Mouse (Mus musculus): ENCODE results near the gene Lemd1. TPM values are rescaled to one million over a fixed set of nuclear protein-coding genes. Genes with fewer than 3 reads are reported as not detected.

Gene Lemd1
- polyA plus RNA-seq, 1 experiment = not detected

DNA sequence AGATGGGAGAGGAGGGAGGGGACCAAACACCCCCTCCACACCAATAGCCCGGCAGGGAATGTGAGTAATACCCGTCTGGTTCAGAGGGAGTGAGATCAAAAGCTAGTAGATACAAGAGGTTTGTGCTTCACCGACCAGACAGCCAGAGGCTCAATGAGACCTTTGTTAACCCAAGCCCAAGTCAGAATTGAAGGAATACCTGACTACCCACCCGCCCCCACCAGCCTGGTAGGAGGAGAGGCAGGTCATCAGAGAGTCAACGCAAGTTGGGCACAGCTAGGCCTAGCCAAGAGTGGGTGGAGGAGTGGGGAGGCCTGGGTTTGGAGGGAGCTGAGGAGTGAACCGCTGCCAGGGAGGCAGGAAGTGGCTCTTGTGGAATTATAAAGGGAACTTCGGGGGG is 5.1 kb downstream of the Lemd1 start:
- Histone ChIP-seq H3K9me3 (ENCODE audit: control insufficient read depth, low read length) (no peaks in the 10 kb centered on the region), H3K27me3 (ENCODE audit: control insufficient read depth) (peaks cover 83% of the 10 kb centered on the region), H3K4me3 (replicated peaks) (no peak overlapping the region), H3K36me3 (ENCODE audit: control insufficient read depth) (no peaks in the 10 kb centered on the region), H3K4me1 (ENCODE audit: control insufficient read depth) (no peaks in the 10 kb centered on the region)
- TF ChIP-seq GATA1 (IDR thresholded peaks at IDR 0.05; ENCODE audit: low read length) = no peak
- TF ChIP-seq TAL1 (IDR thresholded peaks at IDR 0.05; ENCODE audit: low read length) = no peak

DNA sequence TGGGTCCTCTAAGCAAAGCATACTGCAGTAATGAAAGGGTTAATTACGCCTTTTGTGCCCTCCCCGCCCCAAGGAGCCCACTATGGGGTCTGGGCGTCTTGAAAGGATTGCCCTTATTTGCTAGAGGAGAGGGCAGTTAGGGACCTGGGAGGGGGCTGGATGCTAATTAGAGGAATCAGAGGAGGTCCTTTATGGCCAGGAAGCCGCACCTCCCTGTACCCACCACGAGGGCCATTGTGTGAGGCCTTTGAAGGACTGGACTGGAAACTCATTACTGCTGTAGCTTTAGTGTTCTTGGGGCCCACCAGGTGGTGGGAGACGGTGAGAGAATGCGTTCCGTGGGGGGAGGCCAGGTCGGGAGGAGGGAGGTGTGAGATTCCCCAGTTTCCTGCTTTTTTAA is 6.4 kb downstream of the Lemd1 start:
- TF ChIP-seq GATA1 (IDR thresholded peaks at IDR 0.05; ENCODE audit: low read length) (no peak), TAL1 (IDR thresholded peaks at IDR 0.05; ENCODE audit: low read length) (no peak)
- Histone ChIP-seq H3K4me3 (replicated peaks) (no peak overlapping the region), H3K4me1 (ENCODE audit: control insufficient read depth) (no peaks in the 10 kb centered on the region), H3K9me3 (ENCODE audit: control insufficient read depth, low read length) (no peaks in the 10 kb centered on the region), H3K27me3 (ENCODE audit: control insufficient read depth) (peaks cover 80% of the 10 kb centered on the region), H3K36me3 (ENCODE audit: control insufficient read depth) (no peaks in the 10 kb centered on the region)

DNA sequence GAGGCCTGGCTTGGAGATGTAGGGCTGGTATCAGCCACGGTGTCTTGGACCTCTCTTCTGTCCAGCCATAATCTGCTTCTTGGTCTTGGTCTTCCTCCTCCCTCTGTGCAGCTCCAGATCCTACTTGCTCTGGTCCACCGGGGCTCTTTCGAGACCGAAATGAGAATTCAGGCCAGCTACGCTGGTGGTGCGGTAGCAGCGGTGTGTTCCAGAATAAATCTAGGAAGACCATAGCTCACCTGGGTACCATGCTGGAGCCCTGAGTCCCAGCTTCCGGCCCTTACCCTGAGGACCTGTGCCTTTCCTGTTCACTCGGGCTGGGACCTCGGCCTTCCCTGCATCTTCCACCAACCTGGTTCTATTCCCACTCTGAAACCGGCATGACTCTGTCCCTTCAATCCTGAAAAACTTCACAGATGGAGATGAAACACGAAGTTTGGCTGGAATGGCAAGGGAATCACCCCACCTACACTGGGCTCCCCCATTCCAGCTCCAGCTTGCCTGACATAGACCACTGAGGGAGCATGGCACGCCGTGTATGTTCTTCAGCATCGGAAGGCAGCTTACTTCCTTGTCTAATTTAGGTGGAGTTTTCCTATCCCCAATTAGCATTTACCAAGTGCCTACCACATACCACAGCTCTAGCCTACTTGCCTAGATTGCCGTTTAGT is 7.3 kb downstream of the Lemd1 start:
- Histone ChIP-seq H3K9me3 (ENCODE audit: control insufficient read depth, low read length) (no peaks in the 10 kb centered on the region), H3K4me1 (ENCODE audit: control insufficient read depth) (no peaks in the 10 kb centered on the region), H3K27me3 (ENCODE audit: control insufficient read depth) (peaks cover 76% of the 10 kb centered on the region), H3K4me3 (replicated peaks) (no peak overlapping the region), H3K36me3 (ENCODE audit: control insufficient read depth) (no peaks in the 10 kb centered on the region)
- no peak for TF ChIP-seq TAL1 (IDR thresholded peaks at IDR 0.05; ENCODE audit: low read length)
- no peak for TF ChIP-seq GATA1 (IDR thresholded peaks at IDR 0.05; ENCODE audit: low read length)

DNA sequence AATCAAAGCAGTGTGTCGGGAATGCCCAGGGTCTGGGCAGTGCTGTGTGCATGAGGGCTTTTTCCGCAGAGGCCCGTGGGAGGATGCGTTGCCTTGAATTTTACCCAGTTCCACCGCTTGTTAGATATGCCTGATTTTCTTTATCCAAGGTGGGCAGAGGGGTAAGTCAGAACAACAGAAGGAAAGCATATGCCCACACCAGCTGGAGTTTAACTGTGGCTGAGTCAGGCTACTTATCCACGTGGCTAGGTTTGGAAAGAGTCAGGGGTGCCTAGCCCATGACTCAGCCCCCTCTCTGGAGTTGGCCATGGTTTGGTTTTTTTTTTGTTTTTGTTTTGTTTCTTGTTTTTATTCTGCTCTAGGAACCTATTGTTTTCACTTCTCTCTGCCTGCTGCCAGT is 8.0 kb downstream of the Lemd1 start:
- TF ChIP-seq TAL1 (IDR thresholded peaks at IDR 0.05; ENCODE audit: low read length) (no peak), GATA1 (IDR thresholded peaks at IDR 0.05; ENCODE audit: low read length) (no peak)
- Histone ChIP-seq H3K36me3 (ENCODE audit: control insufficient read depth) (no peaks in the 10 kb centered on the region), H3K9me3 (ENCODE audit: control insufficient read depth, low read length) (no peaks in the 10 kb centered on the region), H3K4me1 (ENCODE audit: control insufficient read depth) (no peaks in the 10 kb centered on the region), H3K27me3 (ENCODE audit: control insufficient read depth) (peaks cover 73% of the 10 kb centered on the region), H3K4me3 (replicated peaks) (no peak overlapping the region)

DNA sequence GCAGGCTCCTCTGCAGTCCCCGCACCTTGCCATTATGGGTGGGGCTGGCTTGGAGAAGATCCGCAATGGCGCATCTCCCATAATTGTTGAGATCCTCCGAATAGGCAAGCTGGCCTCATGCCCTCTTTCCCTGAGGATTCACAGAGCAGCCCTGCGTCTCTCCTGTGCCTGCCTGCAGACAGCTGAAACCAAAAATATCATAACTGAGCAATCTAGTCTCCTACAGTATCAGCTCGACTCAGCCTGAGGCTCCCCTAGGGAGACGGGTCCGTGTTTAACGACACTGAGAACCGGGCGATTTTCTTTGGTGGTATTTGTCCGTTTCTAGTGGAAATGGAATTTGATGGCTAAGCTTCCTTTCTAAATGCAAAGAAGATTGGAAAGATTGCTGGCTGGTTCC is 8.7 kb downstream of the Lemd1 start:
- Histone ChIP-seq H3K9me3 (ENCODE audit: control insufficient read depth, low read length) (no peaks in the 10 kb centered on the region), H3K4me1 (ENCODE audit: control insufficient read depth) (no peaks in the 10 kb centered on the region), H3K4me3 (replicated peaks) (no peak overlapping the region), H3K36me3 (ENCODE audit: control insufficient read depth) (no peaks in the 10 kb centered on the region), H3K27me3 (ENCODE audit: control insufficient read depth) (peaks cover 76% of the 10 kb centered on the region)
- TF ChIP-seq GATA1 (IDR thresholded peaks at IDR 0.05; ENCODE audit: low read length) = no peak
- no peak for TF ChIP-seq TAL1 (IDR thresholded peaks at IDR 0.05; ENCODE audit: low read length)

DNA sequence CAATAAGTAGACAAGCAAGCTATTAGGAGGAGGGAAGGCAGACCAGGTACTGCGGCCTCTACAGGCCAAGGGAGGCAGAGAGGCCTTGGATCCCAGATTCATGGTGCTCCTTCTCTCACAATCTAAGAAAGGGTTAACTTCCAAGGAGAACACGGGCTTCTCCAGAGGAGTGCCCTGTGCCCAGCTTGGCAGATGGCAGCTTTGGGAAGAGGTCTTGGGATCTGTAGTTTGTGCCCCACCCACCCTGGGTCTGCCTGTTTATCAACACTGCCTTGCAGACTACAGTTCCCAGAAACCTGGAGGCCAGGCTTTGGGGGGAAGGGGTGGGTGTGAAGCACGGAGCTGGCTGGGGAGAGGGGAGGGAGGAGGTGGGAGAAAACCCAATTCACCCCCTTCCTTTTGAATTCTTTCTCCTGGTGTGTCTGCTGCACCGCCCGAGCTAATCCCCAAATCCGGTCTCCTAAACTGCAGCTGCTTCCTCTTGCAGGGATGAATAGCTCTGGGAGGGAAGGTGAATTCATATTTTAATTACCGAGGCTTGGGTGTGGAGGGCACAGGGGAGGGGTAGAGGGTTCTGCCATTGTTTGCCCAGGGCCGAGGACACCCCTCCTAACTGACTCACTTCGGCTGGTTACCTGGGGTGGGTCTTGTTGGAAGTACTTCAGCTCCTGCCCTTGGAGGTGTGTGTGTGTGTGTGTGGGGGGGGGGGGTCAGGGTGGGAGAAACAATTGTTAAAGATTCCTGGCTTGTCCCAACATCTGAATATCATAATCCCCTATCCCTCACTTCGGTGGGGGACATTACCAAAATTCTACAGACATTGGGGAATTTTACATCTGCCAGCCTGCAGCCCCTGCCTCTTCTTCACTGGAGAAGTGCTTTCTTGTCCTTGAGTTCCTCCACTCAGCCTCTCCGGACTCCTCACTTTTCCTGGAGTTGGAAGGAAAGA is 9.6 kb downstream of the Lemd1 start:
- no peaks in the 10 kb centered on the region for H3K36me3 ChIP-seq (ENCODE audit: control insufficient read depth)
- no peaks in the 10 kb centered on the region for H3K4me1 ChIP-seq (ENCODE audit: control insufficient read depth)
- no peak overlapping the region for H3K4me3 ChIP-seq (replicated peaks)
- H3K27me3 ChIP-seq (ENCODE audit: control insufficient read depth) = peaks cover 72% of the 10 kb centered on the region
- H3K9me3 ChIP-seq (ENCODE audit: control insufficient read depth, low read length) = no peaks in the 10 kb centered on the region
- TF ChIP-seq GATA1 (IDR thresholded peaks at IDR 0.05; ENCODE audit: low read length) (no peak), TAL1 (IDR thresholded peaks at IDR 0.05; ENCODE audit: low read length) (no peak)

DNA sequence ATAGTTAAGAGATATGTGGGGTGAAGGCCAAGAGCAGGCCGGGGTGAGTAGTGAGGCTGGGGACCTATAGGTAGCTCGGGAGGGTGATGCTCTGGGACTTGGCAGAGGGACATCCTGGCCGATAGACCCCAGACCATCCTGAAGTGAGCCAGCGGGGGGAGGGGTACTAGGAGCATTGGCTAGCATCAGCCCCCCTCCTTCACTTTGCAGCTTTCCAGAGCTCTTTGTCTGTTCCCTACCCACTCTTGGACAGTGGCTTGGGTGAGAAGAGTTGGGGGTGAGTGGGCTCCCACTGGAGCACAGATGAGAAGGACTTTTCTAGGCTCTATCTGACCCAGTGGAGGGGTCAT is 10.3 kb downstream of the Lemd1 start:
- H3K27me3 ChIP-seq (ENCODE audit: control insufficient read depth) = peaks cover 73% of the 10 kb centered on the region
- TF ChIP-seq GATA1 (IDR thresholded peaks at IDR 0.05; ENCODE audit: low read length) (no peak), TAL1 (IDR thresholded peaks at IDR 0.05; ENCODE audit: low read length) (no peak)

DNA sequence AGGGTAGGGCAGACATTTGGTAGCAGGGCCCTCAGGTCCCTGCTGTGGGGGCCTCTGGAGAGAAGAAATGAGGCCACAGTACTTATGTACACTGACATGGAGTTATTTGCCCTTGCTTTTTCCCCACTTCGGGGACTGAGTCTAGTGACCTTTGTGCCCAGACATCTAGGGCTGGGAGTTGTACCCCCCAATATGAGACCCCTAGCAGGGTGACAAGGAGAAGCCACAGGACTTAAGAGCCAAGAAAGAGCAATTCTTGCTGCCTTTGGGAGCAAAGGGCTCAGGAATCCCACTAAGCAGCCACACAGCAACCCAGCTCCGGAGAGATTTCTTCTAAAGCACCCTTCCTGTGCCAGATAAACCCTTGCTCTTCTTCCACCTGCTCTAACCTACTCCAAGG is 10.7 kb downstream of the Lemd1 start:
- H3K9me3 ChIP-seq (ENCODE audit: control insufficient read depth, low read length) = no peaks in the 10 kb centered on the region
- H3K27me3 ChIP-seq (ENCODE audit: control insufficient read depth) = peaks cover 71% of the 10 kb centered on the region
- H3K4me3 ChIP-seq (replicated peaks) = no peak overlapping the region
- H3K36me3 ChIP-seq (ENCODE audit: control insufficient read depth) = no peaks in the 10 kb centered on the region
- TF ChIP-seq GATA1 (IDR thresholded peaks at IDR 0.05; ENCODE audit: low read length) (no peak), TAL1 (IDR thresholded peaks at IDR 0.05; ENCODE audit: low read length) (no peak)
- no peaks in the 10 kb centered on the region for H3K4me1 ChIP-seq (ENCODE audit: control insufficient read depth)

More for the DNA sequence above, 10.3 kb downstream of the Lemd1 start:
- no peaks in the 10 kb centered on the region for H3K4me1 ChIP-seq (ENCODE audit: control insufficient read depth)
- no peak overlapping the region for H3K4me3 ChIP-seq (replicated peaks)
- H3K36me3 ChIP-seq (ENCODE audit: control insufficient read depth) = no peaks in the 10 kb centered on the region
- no peaks in the 10 kb centered on the region for H3K9me3 ChIP-seq (ENCODE audit: control insufficient read depth, low read length)

DNA sequence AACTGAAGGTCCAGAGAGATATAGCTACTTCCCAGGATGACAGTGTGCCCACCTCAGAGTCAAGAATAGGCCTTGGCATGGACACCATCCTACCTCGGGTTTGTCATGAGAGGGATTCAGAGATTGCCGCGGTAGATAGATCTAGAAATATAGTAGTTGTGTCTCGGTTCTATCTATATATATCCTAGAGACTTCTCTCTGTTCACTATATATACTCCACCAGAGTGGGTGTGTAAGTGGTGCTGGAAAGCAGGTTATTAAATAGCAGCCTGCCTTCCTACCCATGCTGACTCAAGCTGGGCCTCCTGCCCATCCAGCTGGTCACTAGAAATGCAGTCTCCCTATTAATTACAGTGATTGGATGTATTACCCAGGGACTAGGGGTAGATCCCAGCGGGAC is 11.5 kb downstream of the Lemd1 start:
- no peaks in the 10 kb centered on the region for H3K36me3 ChIP-seq (ENCODE audit: control insufficient read depth)
- no peaks in the 10 kb centered on the region for H3K9me3 ChIP-seq (ENCODE audit: control insufficient read depth, low read length)
- H3K4me1 ChIP-seq (ENCODE audit: control insufficient read depth) = no peaks in the 10 kb centered on the region
- H3K27me3 ChIP-seq (ENCODE audit: control insufficient read depth) = peaks cover 73% of the 10 kb centered on the region
- H3K4me3 ChIP-seq (replicated peaks) = no peak overlapping the region
- TF ChIP-seq GATA1 (IDR thresholded peaks at IDR 0.05; ENCODE audit: low read length) (no peak), TAL1 (IDR thresholded peaks at IDR 0.05; ENCODE audit: low read length) (no peak)
